Mouse (Mus musculus) hindbrain, embryonic 16.5 days (tissue): ENCODE measurements around the gene Tle4. TPM values are rescaled to one million over a fixed set of nuclear protein-coding genes. Genes with fewer than 3 reads are reported as not detected.

Source experiments
- ATAC-seq: fragments of 200-750 bp; cut with Nextera tagmentation; 2 replicates; pipeline ENCODE4 v1.8.0; 2017; ENCODE audit warnings: moderate TSS enrichment, moderate library complexity
- H3K27ac ChIP-seq: fragments of 300-500 bp; sonication (generic); 2 replicates; pipeline ENCODE4 v1.5.1; 2014; ENCODE audit warnings: low read depth, mild to moderate bottlenecking, control low read depth, low read length, moderate library complexity
- H3K27me3 ChIP-seq: fragments of 300-500 bp; sonication (generic); replicated peaks from 2 replicates; pipeline ENCODE4 v1.6.1; 2014; ENCODE audit warnings: low read length; ENCODE audit not compliant: control insufficient read depth, insufficient read depth
- H3K36me3 ChIP-seq: fragments of 300-500 bp; sonication (generic); 2 replicates; pipeline ENCODE4 v1.6.1; 2014; ENCODE audit warnings: mild to moderate bottlenecking, low read length, moderate library complexity, mixed read lengths; ENCODE audit not compliant: control insufficient read depth, insufficient read depth
- H3K4me1 ChIP-seq: fragments of 300-500 bp; sonication (generic); 2 replicates; pipeline ENCODE4 v1.6.1; 2014; ENCODE audit warnings: low read depth, low read length; ENCODE audit not compliant: control insufficient read depth, insufficient read depth
- H3K4me2 ChIP-seq: fragments of 300-500 bp; sonication (generic); 2 replicates; pipeline ENCODE4 v1.6.1; 2014; ENCODE audit warnings: mild to moderate bottlenecking, low read length, control low read depth, moderate library complexity
- H3K4me3 ChIP-seq: fragments of 300-500 bp; sonication (generic); 2 replicates; pipeline ENCODE4 v1.5.1; 2014; ENCODE audit warnings: mild to moderate bottlenecking, low read length, control low read depth, moderate library complexity
- H3K9ac ChIP-seq: fragments of 300-500 bp; sonication (generic); 2 replicates; pipeline ENCODE4 v1.6.1; 2014; ENCODE audit warnings: low read depth, mild to moderate bottlenecking, control low read depth, low read length, moderate library complexity
- H3K9me3 ChIP-seq: fragments of 300-500 bp; sonication (generic); 2 replicates; pipeline ENCODE4 v1.6.1; 2014; ENCODE audit warnings: mild to moderate bottlenecking, low read length, moderate library complexity; ENCODE audit not compliant: control insufficient read depth
- WGBS: fragments of 180-500 bp; shearing (Covaris S2); extraction: QIAGEN DNeasy Blood & Tissue Kit; methylation state at CpG from one replicate; pipeline ENCODE4 v1.1.7; 2014; 5-methylcytosine and 5-hydroxymethylcytosine counted together
- polyA plus RNA-seq: library from polyadenylated mRNA; unstranded; fragments of >200 nt; fragmentation: Nextera tagmentation; extraction: Ambion mirVana; gene quantifications from 2 replicates; pipeline ENCODE4 v1.2.1, GENCODE M21; 2015

Tle4 gene
- polyA plus RNA-seq, 1 experiment from 2014 or later = 16.4 TPM

- no peak overlapping the region for H3K27ac ChIP-seq
- no peak overlapping the region for H3K9ac ChIP-seq
- ATAC-seq = peak; percentile 81
- WGBS = 30% methylated on average over 5 of the region's 5 CpGs
- no peak overlapping the region for H3K4me3 ChIP-seq
- no peak overlapping the region for H3K4me2 ChIP-seq
- H3K27me3 ChIP-seq = no peaks in the 10 kb centered on the region
- no peaks in the 10 kb centered on the region for H3K36me3 ChIP-seq
- peaks cover 6% of the 10 kb centered on the region; the same call in 1 of the 2 replicates for H3K4me1 ChIP-seq
- H3K9me3 ChIP-seq = no peaks in the 10 kb centered on the region
Measured at GRCm38 (mm10) chr19:14416845-14417244, 181.0 kb downstream of the Tle4 start.

- Histone ChIP-seq H3K36me3 (no peaks in the 10 kb centered on the region), H3K4me2 (no peak overlapping the region), H3K4me1 (peaks cover 6% of the 10 kb centered on the region; the same call in 1 of the 2 replicates), H3K4me3 (no peak overlapping the region), H3K27ac (no peak overlapping the region), H3K27me3 (no peaks in the 10 kb centered on the region), H3K9ac (no peak overlapping the region), H3K9me3 (no peaks in the 10 kb centered on the region)
- no peak for ATAC-seq
- 62% methylated on average over 6 of the region's 6 CpGs for WGBS
Measured at GRCm38 (mm10) chr19:14415996-14416395, 181.9 kb downstream of the Tle4 start.

- H3K4me1 ChIP-seq = peaks cover 6% of the 10 kb centered on the region; the same call in 1 of the 2 replicates
- 15% methylated on average over 4 of the region's 4 CpGs for WGBS
- H3K27ac ChIP-seq = no peak overlapping the region
- H3K36me3 ChIP-seq = no peaks in the 10 kb centered on the region
- no peak overlapping the region for H3K9ac ChIP-seq
- H3K4me2 ChIP-seq = no peak overlapping the region
- ATAC-seq = no peak
- no peak overlapping the region for H3K4me3 ChIP-seq
- no peaks in the 10 kb centered on the region for H3K9me3 ChIP-seq
- H3K27me3 ChIP-seq = no peaks in the 10 kb centered on the region
Measured at GRCm38 (mm10) chr19:14414957-14415356, 182.9 kb downstream of the Tle4 start.

GRCm38 (mm10) chr19:14406603-14407002 lies 191.2 kb downstream of the Tle4 start:
- no peak overlapping the region for H3K27ac ChIP-seq

More at GRCm38 (mm10) chr19:14406603-14407002, 191.2 kb downstream of the Tle4 start:
- no peak for ATAC-seq
- no peaks in the 10 kb centered on the region for H3K4me1 ChIP-seq
- no peak overlapping the region for H3K9ac ChIP-seq
- H3K9me3 ChIP-seq = no peaks in the 10 kb centered on the region
- no peaks in the 10 kb centered on the region for H3K36me3 ChIP-seq
- WGBS = 73% methylated on average over 10 of the region's 10 CpGs
- no peak overlapping the region for H3K4me3 ChIP-seq
- no peak overlapping the region for H3K4me2 ChIP-seq
- H3K27me3 ChIP-seq = no peaks in the 10 kb centered on the region
